In genomic region chr4:96968545-96969164, GRCm38 (mm10) we compare ENCODE assay signal across 14 mouse cellular contexts.
A peak's percentile ranks its signal among the peaks of the same experiment; 100 is the strongest.
DNase-seq lines count a peak whose midpoint lies in the region; ATAC-seq lines count a peak whose summit lies in the region.
"Had no signal": no experiment of that assay in that cellular context is flagged by ENCODE, and none has a peak within 500 bp of the region (broad histone marks: within the 10 kb centered on the region; RNA-seq: fewer than 3 reads in every experiment).

No protein-coding gene starts in this region.

- no peak for DNase-seq in frontal cortex, postnatal 25 days (ENCODE audit: low spot score in 2 of 2)
- peak; percentile 29 for DNase-seq in retina, embryonic 14.5 days (ENCODE audit: low spot score)
- DNase-seq in retina, postnatal 1 day, result no peak
- DNase-seq in layer of hippocampus, adult 8-10 months (ENCODE audit: low spot score in 2 of 2), result peak; percentile 28 to 33
- DNase-seq in gastrocnemius, postnatal 25 days, result no peak
- no peak for DNase-seq in embryo, embryonic 11 days
- DNase-seq: adrenal gland, postnatal 10 days; cerebellum, adult 18-20 months; kidney, postnatal 10 days had no signal

- no peaks in the 10 kb centered on the region for H3K27me3 ChIP-seq in neural tube, embryonic 13.5 days
- H3K27me3 ChIP-seq: embryonic facial prominence, embryonic 13.5 days; stomach, embryonic 15.5 days had no signal

- no peaks in the 10 kb centered on the region for H3K36me3 ChIP-seq in neural tube, embryonic 13.5 days
- H3K36me3 ChIP-seq: embryonic facial prominence, embryonic 13.5 days; stomach, embryonic 15.5 days had no signal

- ATAC-seq in frontal cortex, adult (ENCODE audit: low TSS enrichment), result peak; percentile 94
- peak; percentile 89 for ATAC-seq in neural tube, embryonic 13.5 days (ENCODE audit: low read depth)

- peaks cover 11% of the 10 kb centered on the region; the same call in 1 of the 2 replicates for H3K4me1 ChIP-seq in neural tube, embryonic 13.5 days (replicated peaks)
- H3K4me1 ChIP-seq: embryonic facial prominence, embryonic 13.5 days; stomach, embryonic 15.5 days had no signal

- no peak overlapping the region for H3K4me3 ChIP-seq in neural tube, embryonic 13.5 days
- H3K4me3 ChIP-seq: embryonic facial prominence, embryonic 13.5 days; stomach, embryonic 15.5 days had no signal

- WGBS in neural tube, embryonic 13.5 days, result 50% methylated on average over 10 of the region's 10 CpGs

- H3K9me3 ChIP-seq in neural tube, embryonic 13.5 days, result no peaks in the 10 kb centered on the region
- H3K9me3 ChIP-seq: embryonic facial prominence, embryonic 13.5 days; stomach, embryonic 15.5 days had no signal

- no peak overlapping the region for H3K9ac ChIP-seq in neural tube, embryonic 13.5 days
- H3K9ac ChIP-seq: embryonic facial prominence, embryonic 13.5 days; stomach, embryonic 15.5 days had no signal

- H3K4me2 ChIP-seq in neural tube, embryonic 13.5 days, result no peak overlapping the region
- H3K4me2 ChIP-seq: embryonic facial prominence, embryonic 13.5 days; liver, embryonic 11.5 days; stomach, embryonic 15.5 days had no signal

- peak overlapping the region; percentile 71 for H3K27ac ChIP-seq in neural tube, embryonic 13.5 days (replicated peaks)
- H3K27ac ChIP-seq: embryonic facial prominence, embryonic 13.5 days; stomach, embryonic 15.5 days had no signal

Comparison
In these comparisons a context has a peak if more than half of its experiments do, and no peak if none do; other contexts are left out.
1. DNase-seq: peak in retina, embryonic 14.5 days (single experiment) and layer of hippocampus, adult 8-10 months (2 of 2); none in frontal cortex, postnatal 25 days (0 of 2), retina, postnatal 1 day (single experiment), gastrocnemius, postnatal 25 days (single experiment) and embryo, embryonic 11 days (single experiment).